Mouse (Mus musculus) small intestine, adult 2 months (tissue): ENCODE data around the gene Gpr176.

Experiments used
- CTCF ChIP-seq: fragments of 200-500 bp; IDR thresholded peaks from 2 replicates; pipeline ENCODE4 v1.5.1; 2012; ENCODE audit warnings: low read depth, mild to moderate bottlenecking, control low read depth, inconsistent platforms, low read length, moderate library complexity, mixed read lengths; ENCODE audit not compliant: insufficient replicate concordance, insufficient read length; ENCODE audit errors: extremely low read depth
- POLR2A ChIP-seq: fragments of 200-500 bp; IDR thresholded peaks from 2 replicates; pipeline ENCODE4 v1.6.1; 2012; ENCODE audit warnings: low read depth, mild to moderate bottlenecking, control low read depth, inconsistent platforms, low read length, moderate library complexity

- TF ChIP-seq CTCF (no peak), POLR2A (no peak)
Observed at GRCm38 (mm10) chr2:118375931-118376330, 2.7 kb upstream of the Gpr176 start.
